Mouse (Mus musculus) neutrophil, adult 5-6 weeks (primary cell): ENCODE measurements around the gene Irs1. TPM values are rescaled to one million over a fixed set of nuclear protein-coding genes. Genes with fewer than 3 reads are reported as not detected.

ENCODE experiments used
- ATAC-seq: fragments of 151-379, 151-347 bp; 2 replicates; pipeline ENCODE4 v1.8.0; 2017; ENCODE audit warnings: mild to moderate bottlenecking, moderate TSS enrichment; ENCODE audit not compliant: insufficient number of reproducible peaks, poor library complexity, low FRiP score, severe bottlenecking; ENCODE audit errors: extremely low read depth
- total RNA-seq: library from RNA; stranded (forward); fragments of 200-1000 nt; gene quantifications from 2 replicates; pipeline ENCODE4 v1.2.3, GENCODE M21; 2017

Irs1 gene
- 0.23 and 0.25 TPM in 2 replicates for total RNA-seq

- ATAC-seq, result no peak
Measured at GRCm38 (mm10) chr1:82291151-82291797, at the start of gene Irs1. Gene Irs1 (minus strand): TSS chr1:82291416.

GRCm38 (mm10) chr1:82334506-82334905 lies 43.3 kb upstream of the Irs1 start:
- ATAC-seq, result no peak

- no peak for ATAC-seq
Measured at GRCm38 (mm10) chr1:82329954-82330247, 38.7 kb upstream of the Irs1 start.

GRCm38 (mm10) chr1:82329237-82329953 lies 38.2 kb upstream of the Irs1 start:
- ATAC-seq, result no peak

GRCm38 (mm10) chr1:82328033-82328775 lies 37.0 kb upstream of the Irs1 start:
- no peak for ATAC-seq

GRCm38 (mm10) chr1:82326120-82326519 lies 34.9 kb upstream of the Irs1 start:
- no peak for ATAC-seq

GRCm38 (mm10) chr1:82324131-82324785 lies 33.0 kb upstream of the Irs1 start:
- no peak for ATAC-seq

GRCm38 (mm10) chr1:82321441-82321840 lies 30.2 kb upstream of the Irs1 start:
- no peak for ATAC-seq

GRCm38 (mm10) chr1:82320864-82321263 lies 29.6 kb upstream of the Irs1 start:
- no peak for ATAC-seq

GRCm38 (mm10) chr1:82320456-82320855 lies 29.2 kb upstream of the Irs1 start:
- ATAC-seq, result no peak

GRCm38 (mm10) chr1:82316746-82317126 lies 25.5 kb upstream of the Irs1 start:
- peak; percentile 29; the same call in 1 of the 2 replicates for ATAC-seq

GRCm38 (mm10) chr1:82316111-82316745 lies 25.0 kb upstream of the Irs1 start, which contains the start of gene Rhbdd1:
Gene Rhbdd1 (plus strand): TSS chr1:82316452.
- ATAC-seq, result peak; percentile 98

GRCm38 (mm10) chr1:82304483-82304882 lies 13.3 kb upstream of the Irs1 start:
- ATAC-seq, result no peak

- no peak for ATAC-seq
Measured at GRCm38 (mm10) chr1:82298586-82298985, 7.4 kb upstream of the Irs1 start.

- ATAC-seq, result 0 out of 2 replicates have a peak, but pooled peaks have one; percentile 49
Measured at GRCm38 (mm10) chr1:82294102-82294501, 2.9 kb upstream of the Irs1 start.

- ATAC-seq, result no peak
Measured at GRCm38 (mm10) chr1:82292771-82293170, 1.6 kb upstream of the Irs1 start.

GRCm38 (mm10) chr1:82291930-82292712 lies 905 bp upstream of the Irs1 start:
- ATAC-seq, result no peak

- ATAC-seq, result 0 out of 2 replicates have a peak, but pooled peaks have one; percentile 2
Measured at GRCm38 (mm10) chr1:82290723-82291150, 479 bp downstream of the Irs1 start.
